Mouse (Mus musculus) lung, embryonic 16.5 days (tissue): ENCODE measurements around the gene Simc1. TPM values are rescaled to one million over a fixed set of nuclear protein-coding genes. Genes with fewer than 3 reads are reported as not detected.
A peak's percentile ranks its signal among the peaks of the same experiment; 100 is the strongest.

Experiments used
- ATAC-seq: fragments of 200-750 bp; cut with Nextera tagmentation; 2 replicates; pipeline ENCODE4 v1.8.0; 2017; ENCODE audit warnings: low read depth, mild to moderate bottlenecking, moderate library complexity
- H3K27ac ChIP-seq: fragments of 300-500 bp; sonication (generic); 2 replicates; pipeline ENCODE4 v1.5.1; 2014; ENCODE audit warnings: mild to moderate bottlenecking, control low read depth, low read length
- H3K27me3 ChIP-seq: fragments of 300-500 bp; sonication (generic); 2 replicates; pipeline ENCODE4 v1.6.1; 2014; ENCODE audit warnings: low read depth, low read length, mixed read lengths; ENCODE audit not compliant: control insufficient read depth, insufficient read depth
- H3K36me3 ChIP-seq: fragments of 300-500 bp; sonication (generic); 2 replicates; pipeline ENCODE4 v1.6.1; 2014; ENCODE audit warnings: low read length; ENCODE audit not compliant: control insufficient read depth, insufficient read depth
- H3K4me1 ChIP-seq: fragments of 300-500 bp; sonication (generic); replicated peaks from 2 replicates; pipeline ENCODE4 v1.6.1; 2014; ENCODE audit warnings: low read length, mixed read lengths; ENCODE audit not compliant: control insufficient read depth, insufficient read depth
- H3K4me2 ChIP-seq: fragments of 300-500 bp; sonication (generic); 2 replicates; pipeline ENCODE4 v1.6.1; 2014; ENCODE audit warnings: low read depth, low read length, control low read depth
- H3K4me3 ChIP-seq: fragments of 300-500 bp; sonication (generic); 2 replicates; pipeline ENCODE4 v1.5.1; 2014; ENCODE audit warnings: mild to moderate bottlenecking, low read length, control low read depth
- H3K9ac ChIP-seq: fragments of 300-500 bp; sonication (generic); 2 replicates; pipeline ENCODE4 v1.6.1; 2014; ENCODE audit warnings: low read length, control low read depth
- H3K9me3 ChIP-seq: fragments of 300-500 bp; sonication (generic); 2 replicates; pipeline ENCODE4 v1.6.1; 2016; ENCODE audit warnings: low read length; ENCODE audit not compliant: control insufficient read depth
- WGBS: fragments of 180-500 bp; shearing (Covaris S2); extraction: QIAGEN DNeasy Blood & Tissue Kit; methylation state at CpG from one replicate; pipeline ENCODE4 v1.1.7; 2014; 5-methylcytosine and 5-hydroxymethylcytosine counted together
- microRNA-seq: library from miRNA; unstranded; fragments of <30 nt; microRNA quantifications from one replicate; pipeline ENCODE4, GENCODE M21; 2016
- polyA plus RNA-seq: library from polyadenylated mRNA; unstranded; fragments of >200 nt; fragmentation: Nextera tagmentation; extraction: Ambion mirVana; gene quantifications from 2 replicates; pipeline ENCODE4 v1.2.1, GENCODE M21; 2015

The Simc1 gene
- polyA plus RNA-seq, 1 experiment from 2014 or later, result 8.3 TPM

DNA sequence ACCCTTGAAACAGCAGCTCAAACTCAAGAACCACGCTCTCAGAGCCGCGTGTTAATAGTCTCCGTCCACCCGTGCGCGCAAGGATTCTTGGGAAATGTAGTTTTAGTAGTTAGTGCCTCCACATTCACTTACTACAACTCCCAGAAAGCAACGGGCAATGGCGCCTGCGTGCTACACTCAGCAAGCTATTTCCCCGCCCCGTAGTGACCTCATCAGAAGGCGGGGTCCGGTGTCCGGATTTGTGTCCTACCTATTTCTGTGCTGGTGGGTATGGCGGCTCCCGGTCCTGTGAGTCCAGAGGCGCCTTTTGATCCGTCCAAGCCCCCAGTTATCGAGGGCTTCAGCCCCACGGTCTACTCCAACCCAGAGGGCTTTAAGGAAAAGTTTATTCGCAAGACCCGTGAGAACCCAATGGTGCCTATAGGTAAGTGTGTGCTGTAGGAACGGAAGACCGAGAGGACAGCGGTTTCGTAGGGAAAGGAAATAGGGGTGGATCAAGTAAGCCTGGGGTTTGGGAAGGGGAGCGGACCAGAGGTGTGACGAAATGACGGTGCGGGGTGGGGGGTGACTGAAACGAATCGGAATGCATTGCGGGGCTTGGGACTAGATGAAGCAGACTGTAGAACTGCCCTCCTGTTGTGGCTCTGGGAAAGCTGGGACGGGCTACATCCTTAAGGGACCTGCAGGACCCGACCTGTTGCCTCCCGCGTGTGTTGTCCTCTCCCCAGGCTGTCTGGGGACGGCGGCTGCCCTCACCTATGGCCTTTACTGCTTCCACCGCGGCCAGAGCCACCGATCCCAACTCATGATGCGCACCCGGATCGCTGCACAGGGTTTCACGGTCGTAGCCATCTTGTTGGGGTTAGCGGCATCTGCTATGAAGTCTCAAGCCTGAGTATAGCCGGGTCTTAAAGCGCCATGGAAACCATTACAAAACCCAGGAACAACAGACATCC is 86.7 kb downstream of the Simc1 start, which contains the start of the genes Nop16 and Higd2a:
Gene Nop16 (minus strand): TSS at position 95 of the 956 bp plus-strand sequence.
Gene Higd2a (plus strand): TSS at position 212 of the 956 bp plus-strand sequence.
- peak within 1 kb of the TSS; percentile 82 for H3K4me2 ChIP-seq
- H3K9me3 ChIP-seq, result no peaks in the 10 kb centered on the region
- no peaks in the 10 kb centered on the region; the same call in 1 of the 2 replicates for H3K36me3 ChIP-seq
- peak within 1 kb of the TSS; percentile 90 for H3K4me3 ChIP-seq
- H3K9ac ChIP-seq, result peak within 1 kb of the TSS; percentile 90
- H3K4me1 ChIP-seq, result peaks cover 11% of the 10 kb centered on the region
- peak; percentile 98 for ATAC-seq
- H3K27me3 ChIP-seq, result no peaks in the 10 kb centered on the region
- H3K27ac ChIP-seq, result peak within 1 kb of the TSS; percentile 63
- under 1% methylated on average over 51 of the region's 51 CpGs for WGBS

DNA sequence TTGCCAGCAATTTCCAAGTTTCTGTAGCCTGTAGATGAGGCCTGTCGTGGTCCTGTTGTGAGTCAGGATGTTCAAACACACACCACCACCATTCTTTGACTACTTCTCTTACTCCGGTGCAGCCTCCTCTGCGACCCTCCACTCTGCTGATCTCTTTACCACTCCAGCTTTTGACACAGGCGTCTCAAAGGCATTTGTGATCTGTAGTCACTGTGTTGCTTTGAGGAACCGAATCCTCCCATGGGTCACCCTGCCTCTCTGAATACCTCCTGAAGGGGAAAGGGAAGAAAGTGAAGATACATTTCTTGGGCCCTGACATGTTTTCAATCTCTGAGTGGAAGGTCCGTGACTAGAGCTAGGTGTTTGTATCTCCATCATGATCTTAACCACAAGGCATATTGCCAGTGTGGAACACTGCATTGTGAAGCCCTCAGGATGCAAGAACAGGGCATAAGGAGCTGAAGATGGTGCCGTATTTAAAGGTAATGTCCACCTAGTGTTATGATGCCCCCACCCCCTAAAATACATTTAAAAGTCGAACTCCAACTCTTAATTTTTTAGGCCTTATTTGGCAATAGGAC is 88.3 kb downstream of the Simc1 start:
- Histone ChIP-seq H3K27me3 (no peaks in the 10 kb centered on the region), H3K4me2 (no peak overlapping the region), H3K9me3 (no peaks in the 10 kb centered on the region), H3K36me3 (no peaks in the 10 kb centered on the region; the same call in none of the 2 replicates), H3K27ac (no peak overlapping the region), H3K4me1 (peaks cover 19% of the 10 kb centered on the region), H3K4me3 (no peak overlapping the region), H3K9ac (no peak overlapping the region)
- ATAC-seq, result no peak
- WGBS, result 91% methylated on average over 8 of the region's 8 CpGs

DNA sequence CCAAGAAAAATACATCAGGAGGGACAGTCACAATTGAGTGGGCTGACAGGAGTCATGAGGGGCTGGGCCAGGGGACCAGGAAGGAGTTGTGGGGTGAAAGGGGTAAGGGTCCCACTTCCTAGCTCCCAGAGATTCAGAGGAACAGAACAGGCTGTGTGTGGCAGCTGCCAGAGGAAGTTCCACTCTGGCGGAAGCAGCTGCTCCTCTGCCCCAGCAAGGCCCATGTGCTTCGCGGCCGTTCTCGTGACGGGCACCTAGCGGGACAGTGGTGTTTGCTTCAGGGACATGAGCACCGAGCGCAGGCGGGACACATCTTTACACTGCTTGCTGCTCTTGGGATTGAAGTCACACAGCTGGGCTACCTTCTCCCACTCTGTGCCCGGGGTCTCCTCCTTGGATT is 90.0 kb downstream of the Simc1 start:
- no peak overlapping the region for H3K4me2 ChIP-seq
- no peak overlapping the region for H3K4me3 ChIP-seq
- no peaks in the 10 kb centered on the region for H3K27me3 ChIP-seq
- H3K36me3 ChIP-seq, result no peaks in the 10 kb centered on the region; the same call in none of the 2 replicates
- H3K27ac ChIP-seq, result no peak overlapping the region
- H3K9ac ChIP-seq, result no peak overlapping the region
- WGBS, result 80% methylated on average over 11 of the region's 11 CpGs
- no peak for ATAC-seq
- peaks cover 19% of the 10 kb centered on the region for H3K4me1 ChIP-seq
- no peaks in the 10 kb centered on the region for H3K9me3 ChIP-seq

GRCm38 (mm10) chr13:54596107-54596690 is 92.6 kb downstream of the Simc1 start:
- H3K36me3 ChIP-seq, result no peaks in the 10 kb centered on the region; the same call in none of the 2 replicates
- 61% methylated on average over 8 of the region's 8 CpGs for WGBS
- H3K4me3 ChIP-seq, result no peak overlapping the region
- H3K9ac ChIP-seq, result no peak overlapping the region
- H3K9me3 ChIP-seq, result no peaks in the 10 kb centered on the region
- H3K4me1 ChIP-seq, result peaks cover 10% of the 10 kb centered on the region
- no peak overlapping the region for H3K27ac ChIP-seq
- peak; percentile 11; the same call in 1 of the 2 replicates for ATAC-seq
- H3K27me3 ChIP-seq, result no peaks in the 10 kb centered on the region
- H3K4me2 ChIP-seq, result no peak overlapping the region

- Histone ChIP-seq H3K27ac (no peak overlapping the region), H3K4me1 (peaks cover 7% of the 10 kb centered on the region), H3K27me3 (no peaks in the 10 kb centered on the region), H3K36me3 (no peaks in the 10 kb centered on the region; the same call in none of the 2 replicates), H3K4me3 (no peak overlapping the region), H3K4me2 (no peak overlapping the region), H3K9me3 (no peaks in the 10 kb centered on the region), H3K9ac (no peak overlapping the region)
- 51% methylated on average over 5 of the region's 5 CpGs for WGBS
- 0 out of 2 replicates have a peak, but pooled peaks have one; percentile 8 for ATAC-seq
These were observed 93.3 kb downstream of the Simc1 start for GRCm38 (mm10) chr13:54596870-54597269.

DNA sequence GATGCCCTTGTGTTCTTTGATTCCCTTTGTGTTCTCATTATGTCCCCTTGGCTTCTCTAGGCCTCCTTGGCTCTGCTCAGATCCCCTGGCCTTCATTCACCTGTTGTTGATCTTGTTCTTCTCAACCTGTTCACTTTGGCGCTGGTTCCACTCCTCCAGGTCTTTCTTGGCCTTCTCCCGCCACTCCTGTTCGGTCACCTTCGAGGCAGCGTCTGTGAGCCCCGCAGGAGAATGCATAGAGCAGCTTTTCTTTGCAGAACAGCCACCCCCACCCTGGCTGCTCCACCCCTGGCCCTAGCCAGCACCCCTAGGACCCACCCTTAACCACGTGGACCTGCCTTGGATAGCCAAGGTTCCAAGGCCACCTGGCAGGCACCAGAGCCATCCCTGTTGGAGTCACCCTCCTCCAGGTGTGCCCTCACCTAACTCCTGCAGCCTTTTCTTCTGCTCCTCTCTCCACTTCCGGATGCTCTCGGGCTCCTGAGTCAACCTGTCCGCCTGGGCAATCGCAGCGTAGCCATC is 95.1 kb downstream of the Simc1 start:
- H3K36me3 ChIP-seq, result no peaks in the 10 kb centered on the region; the same call in 1 of the 2 replicates
- ATAC-seq, result no peak
- H3K27ac ChIP-seq, result no peak overlapping the region
- H3K4me1 ChIP-seq, result peaks cover 7% of the 10 kb centered on the region
- H3K27me3 ChIP-seq, result no peaks in the 10 kb centered on the region
- 80% methylated on average over 12 of the region's 12 CpGs for WGBS
- no peak overlapping the region for H3K9ac ChIP-seq
- H3K4me3 ChIP-seq, result no peak overlapping the region
- H3K9me3 ChIP-seq, result no peaks in the 10 kb centered on the region
- no peak overlapping the region for H3K4me2 ChIP-seq

Small RNAs within 50 kb of the gene (microRNA-seq; reads per million reads assigned to microRNA genes)
- gene Gm24195, result not detected

Other genes with a start within 250 kb of the Simc1 start
- gene Cplx2, start 132.4 kb upstream of the Simc1 start, polyA plus RNA-seq, result 5.0 and 5.3 TPM in 2 replicates
- gene Thoc3, start 34.9 kb upstream of the Simc1 start, polyA plus RNA-seq, result 98.2 and 101 TPM in 2 replicates
- 129 and 130 TPM in 2 replicates for gene 4833439L19Rik, start 61.7 kb downstream of the Simc1 start, polyA plus RNA-seq
- gene Arl10, start 71.2 kb downstream of the Simc1 start, polyA plus RNA-seq, result 25.3 and 28.6 TPM in 2 replicates
- gene Nop16, start 86.3 kb downstream of the Simc1 start, polyA plus RNA-seq, result 69.2 and 71.2 TPM in 2 replicates
- gene Higd2a, start 86.4 kb downstream of the Simc1 start, polyA plus RNA-seq, result 189 and 192 TPM in 2 replicates
- 46.2 and 47.8 TPM in 2 replicates for gene Cltb, start 107.6 kb downstream of the Simc1 start, polyA plus RNA-seq
- gene Faf2, start 118.0 kb downstream of the Simc1 start, polyA plus RNA-seq, result 72.1 and 78.6 TPM in 2 replicates
- 44.7 and 49.4 TPM in 2 replicates for gene Rnf44, start 190.1 kb downstream of the Simc1 start, polyA plus RNA-seq
- gene Cdhr2, start 197.7 kb downstream of the Simc1 start, polyA plus RNA-seq, result 0.30 TPM in 1 of 2 replicates, not detected in the other
- 0.05 and 0.16 TPM in 2 replicates for gene Gprin1, start 246.1 kb downstream of the Simc1 start, polyA plus RNA-seq